Mouse (Mus musculus): ENCODE results near the gene Spata4.
"Not testable (repeated sequence)": the region's sequence is repeated elsewhere in the genome, so short reads cannot be mapped to it uniquely, and the experiment has no call there.

Gene Spata4

GRCm38 (mm10) chr8:54600671-54601251 is at the start of gene Spata4:
Spata4 (plus strand) TSS chr8:54600781.
- DNase-seq = peak; percentile 26

- DNase-seq = no peak
Measured at GRCm38 (mm10) chr8:54554921-54555320, 45.7 kb upstream of the Spata4 start.

GRCm38 (mm10) chr8:54562137-54562536 is 38.4 kb upstream of the Spata4 start:
- DNase-seq = no peak

- DNase-seq = no peak
Measured at GRCm38 (mm10) chr8:54565181-54565580, 35.4 kb upstream of the Spata4 start.

- no peak for DNase-seq
Measured at GRCm38 (mm10) chr8:54565603-54566260, 34.8 kb upstream of the Spata4 start.

GRCm38 (mm10) chr8:54567168-54567567 is 33.4 kb upstream of the Spata4 start:
- DNase-seq = no peak

GRCm38 (mm10) chr8:54570618-54571609 is 29.7 kb upstream of the Spata4 start:
- DNase-seq = no peak

- DNase-seq = no peak
Measured at GRCm38 (mm10) chr8:54581436-54581835, 19.1 kb upstream of the Spata4 start.

GRCm38 (mm10) chr8:54582886-54583285 is 17.7 kb upstream of the Spata4 start:
- DNase-seq = no peak

GRCm38 (mm10) chr8:54594634-54595033 is 5.9 kb upstream of the Spata4 start:
- no peak for DNase-seq

GRCm38 (mm10) chr8:54596051-54596450 is 4.5 kb upstream of the Spata4 start:
- no peak for DNase-seq

- no peak for DNase-seq
Measured at GRCm38 (mm10) chr8:54596940-54597339, 3.6 kb upstream of the Spata4 start.

- no peak for DNase-seq
Measured at GRCm38 (mm10) chr8:54597386-54597785, 3.2 kb upstream of the Spata4 start.

- no peak for DNase-seq
Measured at GRCm38 (mm10) chr8:54603440-54603839, 2.9 kb downstream of the Spata4 start.

GRCm38 (mm10) chr8:54609336-54609735 is 8.8 kb downstream of the Spata4 start:
- DNase-seq = no peak

GRCm38 (mm10) chr8:54610238-54610637 is 9.7 kb downstream of the Spata4 start:
- no peak for DNase-seq

GRCm38 (mm10) chr8:54616710-54617109 is 16.1 kb downstream of the Spata4 start:
- not testable (repeated sequence) for DNase-seq

GRCm38 (mm10) chr8:54638634-54639033 is 38.1 kb downstream of the Spata4 start:
- DNase-seq = no peak

All from right cerebral cortex, postnatal 4 days (tissue).